Mouse (Mus musculus): ENCODE results near the gene Hsfy2.

- no peak for TF ChIP-seq CTCF (conservative IDR thresholded peaks at IDR 0.05; ENCODE audit: low read length)
- no peak for TF ChIP-seq POU5F1 (IDR thresholded peaks at IDR 0.05; ENCODE audit: borderline replicate concordance, low read length)
- TF ChIP-seq NANOG (IDR thresholded peaks at IDR 0.05; ENCODE audit: borderline replicate concordance, low read length): no peak
These were observed 47.9 kb upstream of the Hsfy2 start for GRCm38 (mm10) chr1:56685053-56685557.
